Mouse (Mus musculus) bone marrow, adult 2 months (tissue): Measurements from ENCODE around the gene Yju2.

Source experiments
- CTCF ChIP-seq: fragments of 200-500 bp; IDR thresholded peaks from 2 replicates; pipeline ENCODE4 v1.5.1; 2011; ENCODE audit warnings: low read length, control low read depth; ENCODE audit not compliant: control insufficient read depth, insufficient read depth
- POLR2A ChIP-seq: fragments of 200-500 bp; IDR thresholded peaks from 2 replicates; pipeline ENCODE4 v1.6.1; 2011; ENCODE audit warnings: low read depth, mild to moderate bottlenecking, control low read depth, low read length, borderline replicate concordance; ENCODE audit not compliant: control insufficient read depth

- TF ChIP-seq CTCF (no peak), POLR2A (no peak)
Observed at GRCm38 (mm10) chr17:55958584-55958886, 364 bp upstream of the Yju2 start.
